Mouse (Mus musculus) embryonic facial prominence, embryonic 10.5 days (tissue): ENCODE data around the gene 1700074P13Rik. TPM values are rescaled to one million over a fixed set of nuclear protein-coding genes. Genes with fewer than 3 reads are reported as not detected.
"Not testable (repeated sequence)": the region's sequence is repeated elsewhere in the genome, so short reads cannot be mapped to it uniquely, and the experiment has no call there.

Experiments used
- DNase-seq: peaks from one replicate; pipeline ENCODE4 v3.0.0-alpha.2; 2017; ENCODE audit warnings: low spot score
- H3K27ac ChIP-seq: fragments of 300-500 bp; sonication (generic); replicated peaks from 2 replicates; pipeline ENCODE4 v1.5.1; 2016; ENCODE audit warnings: mild to moderate bottlenecking
- H3K27me3 ChIP-seq: fragments of 300-500 bp; sonication (generic); replicated peaks from 2 replicates; pipeline ENCODE4 v1.6.1; 2016; ENCODE audit warnings: low read depth, mild to moderate bottlenecking; ENCODE audit not compliant: poor library complexity, severe bottlenecking
- H3K36me3 ChIP-seq: fragments of 300-500 bp; sonication (generic); replicated peaks from 2 replicates; pipeline ENCODE4 v1.6.1; 2016; ENCODE audit warnings: mild to moderate bottlenecking, moderate library complexity
- H3K4me1 ChIP-seq: fragments of 300-500 bp; sonication (generic); 2 replicates; pipeline ENCODE4 v1.6.1; 2016
- H3K4me3 ChIP-seq: fragments of 300-500 bp; sonication (generic); 2 replicates; pipeline ENCODE4 v1.5.1; 2016; ENCODE audit warnings: mild to moderate bottlenecking, moderate library complexity
- H3K9me3 ChIP-seq: fragments of 300-500 bp; sonication (generic); 2 replicates; pipeline ENCODE4 v1.6.1; 2016; ENCODE audit warnings: mild to moderate bottlenecking
- WGBS: fragments of 180-500 bp; shearing (Covaris S2); methylation state at CpG from one replicate; pipeline ENCODE4 v1.1.7; 2016; 5-methylcytosine and 5-hydroxymethylcytosine counted together
- polyA plus RNA-seq: library from polyadenylated mRNA; unstranded; fragments of >200 nt; fragmentation: Nextera tagmentation; extraction: Ambion mirVana; gene quantifications from 2 replicates; pipeline ENCODE4 v1.2.1, GENCODE M21; 2016

The 1700074P13Rik gene
- not detected in 2 replicates for polyA plus RNA-seq

GRCm38 (mm10) chr6:40940457-40940856 lies at the start of gene 1700074P13Rik:
Gene 1700074P13Rik (minus strand): TSS chr6:40940557.
- Histone ChIP-seq H3K27me3 (no peaks in the 10 kb centered on the region), H3K9me3 (no peaks in the 10 kb centered on the region), H3K36me3 (no peaks in the 10 kb centered on the region), H3K4me1 (no peaks in the 10 kb centered on the region), H3K27ac (no peak within 1 kb of the TSS), H3K4me3 (no peak within 1 kb of the TSS)
- DNase-seq = no peak
- 91% methylated on average over 10 of the region's 10 CpGs for WGBS

DNA sequence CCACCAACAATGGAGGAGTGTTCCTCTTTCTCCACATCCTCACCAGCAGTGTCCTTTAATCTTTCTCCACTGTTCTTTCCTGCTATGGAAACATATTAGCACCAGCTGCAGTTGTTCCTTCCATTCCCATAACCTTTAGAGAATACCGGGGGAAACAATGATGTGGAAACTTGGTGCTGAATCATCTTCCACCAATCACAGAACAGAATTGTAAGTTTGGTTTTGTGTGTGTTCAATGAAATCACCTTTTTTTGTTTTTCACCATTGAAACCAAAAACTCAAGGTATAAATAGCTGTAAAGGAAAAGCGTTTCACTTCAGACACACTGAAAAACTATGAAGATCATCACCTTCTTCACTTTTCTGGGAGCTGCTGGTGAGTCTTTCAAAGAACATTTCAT lies 24.1 kb upstream of the 1700074P13Rik start, which contains the start of gene 1810009J06Rik:
Gene 1810009J06Rik, plus strand, starts transcription at position 301 of the 400 bp plus-strand sequence.
- not testable (repeated sequence) for H3K27ac ChIP-seq, H3K4me3 ChIP-seq, H3K9me3 ChIP-seq, H3K36me3 ChIP-seq, DNase-seq, H3K4me1 ChIP-seq, H3K27me3 ChIP-seq
- WGBS = 90% methylated on average over 2 of the region's 2 CpGs

- H3K4me1 ChIP-seq = no peaks in the 10 kb centered on the region
- no peaks in the 10 kb centered on the region for H3K9me3 ChIP-seq
- no peaks in the 10 kb centered on the region for H3K27me3 ChIP-seq
- H3K27ac ChIP-seq = no peak overlapping the region
- H3K36me3 ChIP-seq = no peaks in the 10 kb centered on the region
- WGBS = 77% methylated on average over 2 of the region's 2 CpGs
- DNase-seq = no peak
- no peak overlapping the region for H3K4me3 ChIP-seq
Measured at GRCm38 (mm10) chr6:40953716-40954115, 13.4 kb upstream of the 1700074P13Rik start.

DNA sequence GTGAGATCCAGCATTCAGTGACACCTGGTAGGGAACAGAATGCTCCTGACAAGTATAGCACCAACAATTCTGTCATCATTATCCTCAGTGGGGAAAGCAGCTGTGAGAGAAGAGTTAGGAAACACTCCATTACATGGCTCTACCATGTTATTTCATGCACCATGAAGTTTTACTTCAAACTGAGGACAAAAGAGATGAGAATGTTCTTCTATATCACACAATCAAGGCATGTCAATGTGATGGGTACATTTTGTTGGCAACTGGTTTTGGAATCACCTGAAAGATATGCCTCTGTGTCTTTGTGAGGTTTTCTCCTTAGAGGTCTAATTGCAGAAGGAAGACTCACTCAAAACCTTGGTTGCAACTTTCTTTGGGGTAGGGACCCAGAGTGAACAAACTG lies 11.4 kb upstream of the 1700074P13Rik start, which contains the start of gene Gm4744:
Gene Gm4744, minus strand, starts transcription at position 101 of the 400 bp plus-strand sequence.
- DNase-seq = no peak
- H3K9me3 ChIP-seq = no peaks in the 10 kb centered on the region
- H3K36me3 ChIP-seq = no peaks in the 10 kb centered on the region
- H3K27me3 ChIP-seq = no peaks in the 10 kb centered on the region
- no peaks in the 10 kb centered on the region for H3K4me1 ChIP-seq
- H3K4me3 ChIP-seq = no peak within 1 kb of the TSS
- H3K27ac ChIP-seq = no peak within 1 kb of the TSS

DNA sequence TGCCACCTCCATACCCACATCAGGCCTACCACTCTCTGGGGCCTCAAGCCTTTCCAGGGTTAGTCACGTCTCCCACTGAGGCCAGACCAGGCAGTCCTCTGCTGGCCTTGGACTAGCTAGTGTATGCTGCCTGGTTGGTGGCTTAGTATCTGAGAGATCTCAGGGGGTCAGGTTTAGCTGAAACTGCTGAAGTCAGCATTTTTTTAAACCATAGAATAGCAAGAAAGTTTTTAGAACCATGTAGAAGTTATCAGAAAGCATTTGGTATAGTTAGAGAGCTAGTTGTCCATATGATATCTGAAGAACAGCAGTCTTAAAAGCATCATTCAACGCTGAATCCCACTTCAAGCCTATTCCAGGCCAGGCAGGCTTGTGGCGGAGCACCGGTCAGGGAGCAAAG lies 20.4 kb downstream of the 1700074P13Rik start:
- DNase-seq = no peak
- no peaks in the 10 kb centered on the region for H3K27me3 ChIP-seq
- 85% methylated on average over 4 of the region's 4 CpGs for WGBS

DNA sequence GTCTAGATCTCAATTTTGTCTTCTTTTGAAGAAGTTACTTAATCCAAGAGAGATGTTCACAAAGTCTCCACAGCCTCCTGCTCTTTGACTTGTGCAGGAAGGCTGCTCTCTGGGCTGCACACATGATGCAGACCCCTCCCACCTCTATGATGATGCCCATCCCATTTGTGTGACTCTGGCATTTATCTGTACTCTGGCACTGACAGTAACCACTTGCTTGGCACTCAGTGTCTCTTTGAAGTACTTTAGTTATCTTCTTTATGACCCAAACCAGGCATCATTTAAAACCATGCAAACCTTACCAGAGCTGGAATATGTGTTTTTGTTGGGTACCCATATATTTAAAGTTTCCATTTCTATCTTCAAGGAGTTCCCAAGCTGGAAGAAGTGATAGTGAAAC lies 40.1 kb downstream of the 1700074P13Rik start, which contains the start of gene Prss58:
Gene Prss58, minus strand, starts transcription at position 101 of the 400 bp plus-strand sequence.
- Histone ChIP-seq H3K36me3 (no peaks in the 10 kb centered on the region), H3K4me1 (no peaks in the 10 kb centered on the region), H3K27me3 (no peaks in the 10 kb centered on the region), H3K9me3 (no peaks in the 10 kb centered on the region), H3K4me3 (no peak within 1 kb of the TSS), H3K27ac (no peak within 1 kb of the TSS)
- DNase-seq = no peak

More for the DNA sequence above, 20.4 kb downstream of the 1700074P13Rik start:
- H3K4me1 ChIP-seq = no peaks in the 10 kb centered on the region
- H3K36me3 ChIP-seq = no peaks in the 10 kb centered on the region
- H3K27ac ChIP-seq = no peak overlapping the region
- H3K4me3 ChIP-seq = no peak overlapping the region
- H3K9me3 ChIP-seq = no peaks in the 10 kb centered on the region

- WGBS = 80% methylated on average over 1 of the region's 1 CpGs
- no peaks in the 10 kb centered on the region for H3K9me3 ChIP-seq
- H3K4me1 ChIP-seq = no peaks in the 10 kb centered on the region
- no peaks in the 10 kb centered on the region for H3K36me3 ChIP-seq
- H3K27ac ChIP-seq = no peak overlapping the region
- no peak for DNase-seq
- no peaks in the 10 kb centered on the region for H3K27me3 ChIP-seq
- no peak overlapping the region for H3K4me3 ChIP-seq
Measured at GRCm38 (mm10) chr6:40894716-40895115, 45.6 kb downstream of the 1700074P13Rik start.

DNA sequence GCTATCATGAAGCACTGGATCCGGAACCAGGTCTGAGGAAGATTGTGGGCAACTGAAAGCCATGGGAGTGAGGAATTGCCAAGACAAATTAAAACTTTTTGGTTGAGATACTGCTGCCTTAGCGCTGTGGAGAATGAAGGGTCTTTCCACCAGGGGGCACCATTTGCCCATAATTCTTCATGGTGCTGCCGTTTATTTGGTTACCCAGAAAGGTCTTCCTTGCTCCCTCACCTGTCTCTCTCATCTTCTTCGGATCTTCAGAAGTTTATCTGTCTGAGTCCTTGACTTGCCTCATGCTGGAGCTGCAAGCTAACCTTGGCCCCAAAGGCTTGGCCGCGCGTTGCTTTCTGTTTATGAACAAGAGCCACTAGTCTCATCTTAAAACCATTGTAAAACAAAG lies 46.8 kb downstream of the 1700074P13Rik start:
- peak; percentile 25 for DNase-seq
- no peak overlapping the region for H3K4me3 ChIP-seq
- H3K27ac ChIP-seq = no peak overlapping the region
- no peaks in the 10 kb centered on the region for H3K27me3 ChIP-seq
- 43% methylated on average over 7 of the region's 7 CpGs for WGBS
- no peaks in the 10 kb centered on the region for H3K4me1 ChIP-seq
- H3K36me3 ChIP-seq = no peaks in the 10 kb centered on the region
- no peaks in the 10 kb centered on the region for H3K9me3 ChIP-seq

GRCm38 (mm10) chr6:40891754-40892153 lies 48.6 kb downstream of the 1700074P13Rik start:
- Histone ChIP-seq H3K36me3 (no peaks in the 10 kb centered on the region), H3K9me3 (no peaks in the 10 kb centered on the region), H3K4me3 (no peak overlapping the region), H3K4me1 (no peaks in the 10 kb centered on the region), H3K27me3 (no peaks in the 10 kb centered on the region), H3K27ac (no peak overlapping the region)
- WGBS = 78% methylated on average over 4 of the region's 4 CpGs
- no peak for DNase-seq

DNA sequence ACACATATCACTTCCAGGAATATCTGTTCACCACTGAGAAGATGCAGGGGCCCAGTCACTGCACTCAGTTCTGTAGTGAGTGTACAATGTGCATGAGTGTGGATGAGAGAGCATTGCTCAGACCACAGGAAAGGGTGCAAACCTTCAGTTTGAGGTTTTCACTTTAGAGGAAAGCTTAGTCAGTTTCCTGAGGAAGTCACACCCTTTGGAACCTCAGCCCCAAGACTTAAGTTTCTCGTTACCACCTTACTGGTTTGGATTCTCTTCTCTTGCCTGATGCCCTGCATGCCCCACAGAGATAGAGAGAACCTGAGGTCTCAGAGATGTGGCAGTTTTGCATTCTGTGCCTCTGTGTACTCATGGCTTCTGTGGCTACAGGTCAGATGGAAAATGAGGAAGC lies 49.4 kb downstream of the 1700074P13Rik start:
- Histone ChIP-seq H3K36me3 (no peaks in the 10 kb centered on the region), H3K4me1 (no peaks in the 10 kb centered on the region), H3K9me3 (no peaks in the 10 kb centered on the region), H3K27me3 (no peaks in the 10 kb centered on the region), H3K4me3 (no peak overlapping the region), H3K27ac (no peak overlapping the region)
- 77% methylated on average over 1 of the region's 1 CpGs for WGBS
- no peak for DNase-seq

GRCm38 (mm10) chr6:40887394-40887793 lies 53.0 kb downstream of the 1700074P13Rik start, which contains the start of gene Moxd2:
Gene Moxd2 (minus strand): TSS chr6:40887494.
- H3K36me3 ChIP-seq = no peaks in the 10 kb centered on the region
- H3K4me1 ChIP-seq = no peaks in the 10 kb centered on the region
- 90% methylated on average over 3 of the region's 3 CpGs for WGBS
- no peak within 1 kb of the TSS for H3K4me3 ChIP-seq
- no peaks in the 10 kb centered on the region for H3K9me3 ChIP-seq
- no peak within 1 kb of the TSS for H3K27ac ChIP-seq
- no peaks in the 10 kb centered on the region for H3K27me3 ChIP-seq
- no peak for DNase-seq
